Mouse (Mus musculus): Measurements from ENCODE around the gene Olfr314. TPM values are rescaled to one million over a fixed set of nuclear protein-coding genes. Genes with fewer than 3 reads are reported as not detected.

Olfr314 gene
- polyA plus RNA-seq, 1 experiment from 2014 or later = not detected

Other genes with a start within 250 kb of the Olfr314 start
- not detected in 2 replicates for gene Olfr330, start 248.1 kb upstream of the Olfr314 start, polyA plus RNA-seq (2016; fragmentation: Nextera tagmentation; extraction: Ambion mirVana)
- gene Olfr329-ps, start 236.5 kb upstream of the Olfr314 start, polyA plus RNA-seq (2016; fragmentation: Nextera tagmentation; extraction: Ambion mirVana) = not detected in 2 replicates
- 0.09 TPM in 1 of 2 replicates, not detected in the other for gene Olfr328, start 227.3 kb upstream of the Olfr314 start, polyA plus RNA-seq (2016; fragmentation: Nextera tagmentation; extraction: Ambion mirVana)
- not detected in 2 replicates for gene Olfr224, start 212.4 kb upstream of the Olfr314 start, polyA plus RNA-seq (2016; fragmentation: Nextera tagmentation; extraction: Ambion mirVana)
- gene Olfr325, start 205.2 kb upstream of the Olfr314 start, polyA plus RNA-seq (2016; fragmentation: Nextera tagmentation; extraction: Ambion mirVana) = not detected in 2 replicates
- not detected in 2 replicates for gene Olfr324, start 187.8 kb upstream of the Olfr314 start, polyA plus RNA-seq (2016; fragmentation: Nextera tagmentation; extraction: Ambion mirVana)
- gene 2210407C18Rik, start 166.9 kb upstream of the Olfr314 start, polyA plus RNA-seq (2016; fragmentation: Nextera tagmentation; extraction: Ambion mirVana) = not detected in 2 replicates
- not detected in 2 replicates for gene Olfr323, start 152.5 kb upstream of the Olfr314 start, polyA plus RNA-seq (2016; fragmentation: Nextera tagmentation; extraction: Ambion mirVana)
- gene Trim58, start 142.5 kb upstream of the Olfr314 start, polyA plus RNA-seq (2016; fragmentation: Nextera tagmentation; extraction: Ambion mirVana) = 0.41 and 0.44 TPM in 2 replicates
- gene Olfr322, start 124.2 kb upstream of the Olfr314 start, polyA plus RNA-seq (2016; fragmentation: Nextera tagmentation; extraction: Ambion mirVana) = not detected in 2 replicates
- gene Olfr320, start 101.9 kb upstream of the Olfr314 start, polyA plus RNA-seq (2016; fragmentation: Nextera tagmentation; extraction: Ambion mirVana) = not detected in 2 replicates
- not detected in 2 replicates for gene Olfr319, start 83.8 kb upstream of the Olfr314 start, polyA plus RNA-seq (2016; fragmentation: Nextera tagmentation; extraction: Ambion mirVana)
- not detected in 2 replicates for gene Olfr318, start 58.9 kb upstream of the Olfr314 start, polyA plus RNA-seq (2016; fragmentation: Nextera tagmentation; extraction: Ambion mirVana)
- gene Olfr317, start 43.7 kb upstream of the Olfr314 start, polyA plus RNA-seq (2016; fragmentation: Nextera tagmentation; extraction: Ambion mirVana) = 0.06 and 0.16 TPM in 2 replicates
- gene Olfr316, start 30.2 kb upstream of the Olfr314 start, polyA plus RNA-seq (2016; fragmentation: Nextera tagmentation; extraction: Ambion mirVana) = not detected in 2 replicates
- gene Olfr315, start 9.8 kb upstream of the Olfr314 start, polyA plus RNA-seq (2016; fragmentation: Nextera tagmentation; extraction: Ambion mirVana) = not detected in 2 replicates
- 5.2 and 7.4 TPM in 2 replicates for gene Fam183b, start 19.0 kb downstream of the Olfr314 start, polyA plus RNA-seq (2016; fragmentation: Nextera tagmentation; extraction: Ambion mirVana)
- gene Olfr313, start 32.0 kb downstream of the Olfr314 start, polyA plus RNA-seq (2016; fragmentation: Nextera tagmentation; extraction: Ambion mirVana) = not detected in 2 replicates
- gene Olfr312, start 46.3 kb downstream of the Olfr314 start, polyA plus RNA-seq (2016; fragmentation: Nextera tagmentation; extraction: Ambion mirVana) = not detected in 2 replicates
- gene Olfr311, start 56.3 kb downstream of the Olfr314 start, polyA plus RNA-seq (2016; fragmentation: Nextera tagmentation; extraction: Ambion mirVana) = not detected in 2 replicates
- 16.8 and 18.2 TPM in 2 replicates for gene Gm12258, start 64.2 kb downstream of the Olfr314 start, polyA plus RNA-seq (2016; fragmentation: Nextera tagmentation; extraction: Ambion mirVana)
- gene 2810021J22Rik, start 84.3 kb downstream of the Olfr314 start, polyA plus RNA-seq (2016; fragmentation: Nextera tagmentation; extraction: Ambion mirVana) = 10.7 and 10.8 TPM in 2 replicates
- gene Zfp39, start 121.3 kb downstream of the Olfr314 start, polyA plus RNA-seq (2016; fragmentation: Nextera tagmentation; extraction: Ambion mirVana) = 4.3 and 7.0 TPM in 2 replicates
- not detected in 2 replicates for gene Btnl10, start 135.0 kb downstream of the Olfr314 start, polyA plus RNA-seq (2016; fragmentation: Nextera tagmentation; extraction: Ambion mirVana)
- gene Rnf187, start 156.0 kb downstream of the Olfr314 start, polyA plus RNA-seq (2016; fragmentation: Nextera tagmentation; extraction: Ambion mirVana) = 594 and 608 TPM in 2 replicates
- 167 and 246 TPM in 2 replicates for gene Hist3h2ba, start 166.0 kb downstream of the Olfr314 start, polyA plus RNA-seq (2016; fragmentation: Nextera tagmentation; extraction: Ambion mirVana)
- 91.6 and 103 TPM in 2 replicates for gene Hist3h2a, start 171.7 kb downstream of the Olfr314 start, polyA plus RNA-seq (2016; fragmentation: Nextera tagmentation; extraction: Ambion mirVana)
- 0.84 and 1.0 TPM in 2 replicates for gene Trim17, start 171.7 kb downstream of the Olfr314 start, polyA plus RNA-seq (2016; fragmentation: Nextera tagmentation; extraction: Ambion mirVana)
- 20.5 TPM in 2 replicates for gene Trim11, start 195.1 kb downstream of the Olfr314 start, polyA plus RNA-seq (2016; fragmentation: Nextera tagmentation; extraction: Ambion mirVana)

Data from neural tube, embryonic 12.5 days (tissue).